Mouse (Mus musculus) liver, embryonic 12.5 days (tissue): ENCODE measurements around the gene Dab1. TPM values are rescaled to one million over a fixed set of nuclear protein-coding genes. Genes with fewer than 3 reads are reported as not detected.

Experiments used
- ATAC-seq: fragments of 200-750 bp; cut with Nextera tagmentation; 2 replicates; pipeline ENCODE4 v1.8.0; 2017; ENCODE audit warnings: moderate number of reproducible peaks, mild to moderate bottlenecking, moderate library complexity
- H3K27ac ChIP-seq: fragments of 300-500 bp; sonication (generic); 2 replicates; pipeline ENCODE4 v1.5.1; 2016; ENCODE audit warnings: mild to moderate bottlenecking
- H3K27me3 ChIP-seq: fragments of 300-500 bp; sonication (generic); replicated peaks from 2 replicates; pipeline ENCODE4 v1.6.1; 2016; ENCODE audit warnings: mild to moderate bottlenecking, moderate library complexity
- H3K36me3 ChIP-seq: fragments of 300-500 bp; sonication (generic); 2 replicates; pipeline ENCODE4 v1.6.1; 2016; ENCODE audit warnings: mild to moderate bottlenecking, moderate library complexity
- H3K4me1 ChIP-seq: fragments of 300-500 bp; sonication (generic); 2 replicates; pipeline ENCODE4 v1.6.1; 2016
- H3K4me2 ChIP-seq: fragments of 300-500 bp; sonication (generic); 2 replicates; pipeline ENCODE4 v1.6.1; 2016; ENCODE audit warnings: mild to moderate bottlenecking, moderate library complexity
- H3K4me3 ChIP-seq: fragments of 300-500 bp; sonication (generic); 2 replicates; pipeline ENCODE4 v1.5.1; 2016; ENCODE audit warnings: mild to moderate bottlenecking, moderate library complexity
- H3K9ac ChIP-seq: fragments of 300-500 bp; sonication (generic); 2 replicates; pipeline ENCODE4 v1.6.1; 2016; ENCODE audit warnings: mild to moderate bottlenecking, moderate library complexity
- H3K9me3 ChIP-seq: fragments of 300-500 bp; sonication (generic); replicated peaks from 2 replicates; pipeline ENCODE4 v1.6.1; 2016; ENCODE audit warnings: mild to moderate bottlenecking, moderate library complexity
- WGBS: fragments of 180-500 bp; shearing (Covaris S2); methylation state at CpG from one replicate; pipeline ENCODE4 v1.1.7; 2016; ENCODE audit not compliant: insufficient replicate concordance; 5-methylcytosine and 5-hydroxymethylcytosine counted together
- polyA plus RNA-seq: library from polyadenylated mRNA; unstranded; fragments of >200 nt; fragmentation: Nextera tagmentation; extraction: Ambion mirVana; gene quantifications from 2 replicates; pipeline ENCODE4 v1.2.1, GENCODE M21; 2016

Dab1 gene
- polyA plus RNA-seq, 1 experiment from 2014 or later: 0.45 TPM

- Histone ChIP-seq H3K27ac (no peak overlapping the region), H3K9me3 (no peaks in the 10 kb centered on the region), H3K36me3 (no peaks in the 10 kb centered on the region), H3K4me1 (no peaks in the 10 kb centered on the region), H3K9ac (no peak overlapping the region), H3K4me3 (no peak overlapping the region), H3K4me2 (no peak overlapping the region), H3K27me3 (no peaks in the 10 kb centered on the region)
- WGBS: 58% methylated on average over 3 of the region's 3 CpGs
- no peak for ATAC-seq
Measured at GRCm38 (mm10) chr4:104455760-104456159, 836.6 kb downstream of the Dab1 start.

- Histone ChIP-seq H3K4me2 (no peak overlapping the region), H3K4me3 (no peak overlapping the region), H3K27ac (no peak overlapping the region), H3K4me1 (no peaks in the 10 kb centered on the region), H3K9ac (no peak overlapping the region), H3K27me3 (no peaks in the 10 kb centered on the region), H3K36me3 (no peaks in the 10 kb centered on the region), H3K9me3 (no peaks in the 10 kb centered on the region)
- ATAC-seq: no peak
- WGBS: 66% methylated on average over 7 of the region's 7 CpGs
Measured at GRCm38 (mm10) chr4:104456173-104456873, 837.2 kb downstream of the Dab1 start.

- 56% methylated on average over 5 of the region's 5 CpGs for WGBS
- no peak overlapping the region for H3K9ac ChIP-seq
- no peaks in the 10 kb centered on the region for H3K36me3 ChIP-seq
Measured at GRCm38 (mm10) chr4:104458726-104459125, 839.6 kb downstream of the Dab1 start.

DNA sequence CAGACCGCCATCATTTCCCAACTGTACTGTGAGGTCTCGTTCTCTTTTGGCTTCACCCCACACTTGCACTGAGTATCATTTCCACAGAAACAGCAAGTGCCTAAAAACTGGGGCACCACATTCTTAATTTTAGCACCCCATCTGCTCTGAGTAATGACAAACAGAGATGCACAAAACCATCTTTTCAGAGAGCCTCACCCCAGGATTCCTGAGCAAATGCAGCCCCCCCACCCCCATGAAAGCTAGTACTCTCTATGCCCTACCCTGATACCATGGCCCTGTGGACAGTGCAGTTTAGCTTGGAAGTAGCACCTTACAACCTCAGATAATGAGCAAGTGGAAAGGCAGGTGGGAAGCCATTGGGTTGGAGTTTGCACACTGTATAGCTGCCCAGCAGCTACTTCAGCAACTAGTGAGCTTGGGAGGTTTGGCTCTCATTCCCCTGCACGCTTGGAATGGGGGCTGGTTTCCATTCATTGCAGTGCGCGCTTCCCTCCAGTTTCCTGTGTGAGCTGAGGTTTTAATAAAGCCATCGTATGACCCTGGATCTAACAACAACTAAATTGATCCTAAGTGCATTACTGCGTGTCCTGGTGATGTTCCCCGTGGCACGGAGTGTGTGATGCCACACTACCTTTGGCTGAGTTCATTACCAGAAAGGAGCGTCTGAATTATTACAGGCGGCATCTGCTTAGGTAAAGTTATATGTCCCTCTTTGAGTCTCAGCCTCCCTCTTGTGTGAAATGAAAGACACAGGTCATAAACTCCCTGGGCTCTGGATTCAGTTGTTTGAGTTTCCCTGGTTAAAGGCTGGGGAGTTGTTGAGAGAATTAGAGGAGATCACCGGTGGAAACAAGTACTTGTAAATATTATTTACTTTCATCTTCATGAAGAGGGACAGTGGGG, 842.2 kb downstream of the Dab1 start:
- no peaks in the 10 kb centered on the region for H3K36me3 ChIP-seq
- no peak overlapping the region for H3K27ac ChIP-seq
- H3K4me3 ChIP-seq: no peak overlapping the region
- no peak overlapping the region for H3K9ac ChIP-seq
- H3K4me1 ChIP-seq: no peaks in the 10 kb centered on the region
- H3K9me3 ChIP-seq: no peaks in the 10 kb centered on the region
- ATAC-seq: no peak
- no peaks in the 10 kb centered on the region for H3K27me3 ChIP-seq
- H3K4me2 ChIP-seq: no peak overlapping the region
- whole genome bisulfite sequencing: 78% methylated on average over 12 of the region's 12 CpGs

More at GRCm38 (mm10) chr4:104458726-104459125, 839.6 kb downstream of the Dab1 start:
- H3K9me3 ChIP-seq: no peaks in the 10 kb centered on the region
- ATAC-seq: no peak
- no peak overlapping the region for H3K4me2 ChIP-seq
- H3K4me3 ChIP-seq: no peak overlapping the region
- no peaks in the 10 kb centered on the region for H3K27me3 ChIP-seq
- H3K4me1 ChIP-seq: no peaks in the 10 kb centered on the region
- no peak overlapping the region for H3K27ac ChIP-seq

DNA sequence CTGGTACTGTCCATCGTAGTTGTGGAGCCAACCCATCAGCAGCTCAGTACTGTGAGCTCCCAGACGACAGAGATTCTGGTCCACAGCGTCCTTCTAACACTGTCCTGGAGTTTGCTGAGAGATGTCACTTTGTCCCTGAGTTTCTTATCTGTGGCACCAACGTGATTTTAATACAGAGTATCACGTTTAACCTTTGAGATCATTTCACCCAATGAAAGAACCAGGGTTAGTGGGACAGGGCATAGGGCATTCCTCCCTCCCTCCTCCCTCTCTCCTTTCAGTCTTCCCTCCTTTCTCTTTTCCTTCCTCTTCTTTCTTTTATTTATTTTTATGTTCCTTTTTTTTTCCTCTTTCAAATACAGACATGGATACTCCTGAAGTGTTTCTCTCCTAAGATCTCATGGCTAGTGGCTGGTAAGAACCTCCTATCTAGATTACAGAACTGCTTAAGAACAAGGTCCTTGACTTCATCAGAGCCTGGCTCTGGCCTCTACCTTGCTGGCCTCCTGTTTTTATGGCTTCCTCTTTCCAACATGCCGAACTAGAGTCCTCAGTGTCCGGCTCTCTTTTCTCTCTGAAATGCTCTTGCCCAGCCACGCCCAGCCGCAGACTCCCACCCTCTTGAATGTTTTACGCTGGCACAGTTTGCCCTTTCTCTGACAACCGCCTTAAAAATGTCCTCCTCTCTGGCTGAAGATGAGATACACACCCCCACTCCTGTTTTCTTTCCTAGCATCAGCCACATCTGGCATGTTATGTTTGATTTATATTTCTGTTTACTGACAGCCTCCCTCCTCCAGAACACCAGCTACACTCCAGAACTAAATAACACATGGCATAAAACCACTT, 844.0 kb downstream of the Dab1 start:
- no peak overlapping the region for H3K4me3 ChIP-seq
- H3K27ac ChIP-seq: no peak overlapping the region
- ATAC-seq: no peak
- no peaks in the 10 kb centered on the region for H3K36me3 ChIP-seq
- H3K9ac ChIP-seq: no peak overlapping the region
- no peak overlapping the region for H3K4me2 ChIP-seq
- no peaks in the 10 kb centered on the region for H3K27me3 ChIP-seq
- 64% methylated on average over 11 of the region's 11 CpGs for WGBS
- H3K9me3 ChIP-seq: no peaks in the 10 kb centered on the region
- no peaks in the 10 kb centered on the region for H3K4me1 ChIP-seq

DNA sequence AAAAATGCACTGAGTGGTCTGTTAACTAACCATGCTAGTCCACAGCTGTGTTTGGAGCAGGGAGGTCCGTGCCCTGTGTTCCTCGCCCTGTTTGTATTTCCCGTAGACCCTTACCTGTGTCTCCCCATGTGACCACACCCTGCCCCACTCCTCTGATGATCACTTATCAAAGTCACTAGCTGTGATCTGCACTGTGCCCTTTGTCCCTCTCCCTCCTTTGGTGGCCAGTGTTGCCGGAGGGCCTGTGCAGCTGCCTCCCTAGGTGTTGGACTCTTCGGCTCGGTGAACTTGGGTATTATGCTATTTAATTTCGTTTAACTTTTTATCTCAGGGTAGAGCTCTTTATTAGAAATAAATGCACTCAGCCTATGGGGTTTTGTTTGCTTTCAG, 844.6 kb downstream of the Dab1 start:
- H3K36me3 ChIP-seq: no peaks in the 10 kb centered on the region
- H3K27me3 ChIP-seq: no peaks in the 10 kb centered on the region
- no peak overlapping the region for H3K9ac ChIP-seq
- H3K4me2 ChIP-seq: no peak overlapping the region
- H3K27ac ChIP-seq: no peak overlapping the region
- no peaks in the 10 kb centered on the region for H3K9me3 ChIP-seq
- WGBS: 77% methylated on average over 7 of the region's 7 CpGs
- ATAC-seq: no peak
- H3K4me3 ChIP-seq: no peak overlapping the region
- no peaks in the 10 kb centered on the region for H3K4me1 ChIP-seq

- Histone ChIP-seq H3K9ac (no peak overlapping the region), H3K27ac (no peak overlapping the region), H3K4me2 (no peak overlapping the region), H3K36me3 (no peaks in the 10 kb centered on the region), H3K4me1 (no peaks in the 10 kb centered on the region), H3K4me3 (no peak overlapping the region), H3K27me3 (no peaks in the 10 kb centered on the region), H3K9me3 (no peaks in the 10 kb centered on the region)
- no peak for ATAC-seq
- 55% methylated on average over 1 of the region's 1 CpGs for WGBS
Measured at GRCm38 (mm10) chr4:104465594-104465993, 846.4 kb downstream of the Dab1 start.

DNA sequence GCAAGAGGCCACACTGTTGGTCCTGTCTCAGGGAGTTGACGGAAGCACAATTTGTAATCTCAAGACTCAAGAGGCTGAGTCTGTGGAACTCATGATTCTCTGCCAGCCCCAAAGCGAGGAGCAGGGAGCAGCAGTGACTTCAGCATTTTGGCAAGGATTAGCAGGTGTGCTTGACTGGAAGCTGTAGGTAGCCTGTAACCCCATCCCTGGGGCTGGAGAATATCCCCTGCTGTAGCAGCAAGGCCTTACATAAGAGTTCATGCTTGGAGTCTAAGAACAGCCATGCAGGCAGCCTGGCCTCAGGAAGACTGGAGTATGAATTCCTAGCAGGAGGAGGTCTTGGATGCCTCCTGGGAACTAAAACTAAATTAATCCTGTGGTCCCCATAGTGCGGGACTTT, 849.5 kb downstream of the Dab1 start:
- Histone ChIP-seq H3K9me3 (no peaks in the 10 kb centered on the region), H3K27me3 (no peaks in the 10 kb centered on the region), H3K27ac (no peak overlapping the region), H3K4me2 (no peak overlapping the region), H3K36me3 (no peaks in the 10 kb centered on the region), H3K9ac (no peak overlapping the region), H3K4me1 (no peaks in the 10 kb centered on the region), H3K4me3 (no peak overlapping the region)
- no peak for ATAC-seq
- 55% methylated on average over 3 of the region's 3 CpGs for WGBS

DNA sequence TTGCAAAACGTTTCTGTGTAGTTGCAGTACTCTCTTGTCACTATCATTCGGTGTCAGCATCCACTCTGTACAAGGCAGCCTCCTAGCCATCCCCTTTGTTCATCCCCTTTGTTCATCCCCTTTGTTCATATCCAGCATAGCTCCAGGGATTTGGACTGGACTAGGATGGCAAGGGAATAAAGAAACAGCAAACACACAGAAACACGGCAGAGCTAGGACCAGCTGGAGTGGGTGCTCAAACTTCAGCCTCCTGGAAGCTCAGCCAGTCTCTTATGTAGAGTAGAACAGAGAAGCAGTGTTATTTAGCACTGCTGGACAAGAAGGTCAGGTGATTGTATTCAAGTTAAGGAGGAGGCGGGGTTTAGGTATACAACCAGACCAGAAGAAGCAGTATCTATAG, 853.8 kb downstream of the Dab1 start:
- Histone ChIP-seq H3K27ac (no peak overlapping the region), H3K4me3 (no peak overlapping the region), H3K9me3 (no peaks in the 10 kb centered on the region), H3K4me1 (no peaks in the 10 kb centered on the region), H3K4me2 (no peak overlapping the region), H3K9ac (no peak overlapping the region), H3K36me3 (no peaks in the 10 kb centered on the region), H3K27me3 (no peaks in the 10 kb centered on the region)
- 62% methylated on average over 4 of the region's 4 CpGs for WGBS
- no peak for ATAC-seq

DNA sequence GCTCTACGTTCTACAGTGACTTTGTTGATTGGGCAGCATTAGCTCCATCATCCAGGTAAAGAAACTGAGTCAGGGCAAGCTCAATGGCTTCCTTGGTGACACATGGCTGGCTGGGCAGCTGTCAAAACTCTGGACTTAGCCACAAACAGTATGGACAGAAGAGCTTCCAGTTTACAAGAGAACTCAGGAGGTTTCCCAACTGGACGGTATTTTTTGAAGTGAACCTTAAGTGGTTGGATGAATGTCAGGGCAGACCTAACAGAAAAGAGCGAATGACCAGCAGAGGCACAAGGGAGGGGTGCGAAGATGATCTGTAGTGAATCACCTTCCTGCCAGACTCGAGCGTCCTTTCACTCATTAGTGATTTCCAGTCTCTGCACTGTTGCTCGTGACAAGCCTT, 857.7 kb downstream of the Dab1 start:
- WGBS: 65% methylated on average over 7 of the region's 7 CpGs
- Histone ChIP-seq H3K27ac (no peak overlapping the region), H3K36me3 (no peaks in the 10 kb centered on the region), H3K9me3 (no peaks in the 10 kb centered on the region), H3K27me3 (no peaks in the 10 kb centered on the region), H3K4me3 (no peak overlapping the region), H3K4me1 (no peaks in the 10 kb centered on the region), H3K4me2 (no peak overlapping the region), H3K9ac (no peak overlapping the region)
- no peak for ATAC-seq

DNA sequence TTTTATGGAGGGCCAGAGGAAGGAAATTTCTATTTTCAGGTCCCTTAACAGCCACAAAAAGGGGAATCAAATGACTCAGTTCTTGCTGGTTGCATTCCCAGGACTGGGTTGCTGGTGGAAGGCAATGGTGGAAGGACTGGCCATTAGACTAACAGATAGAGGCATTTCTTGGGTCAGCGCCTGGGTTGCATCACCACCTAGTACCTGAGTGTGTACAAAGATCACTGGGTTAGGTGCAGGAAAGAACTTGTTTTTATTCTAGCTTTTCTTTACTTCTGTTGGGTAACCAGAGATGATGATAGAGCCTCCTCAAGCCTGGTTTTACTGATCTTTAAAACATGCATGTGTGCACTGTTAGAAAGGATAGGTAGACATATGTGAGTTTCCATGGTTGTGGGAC, 864.8 kb downstream of the Dab1 start:
- H3K4me2 ChIP-seq: no peak overlapping the region
- H3K27ac ChIP-seq: no peak overlapping the region
- H3K9ac ChIP-seq: no peak overlapping the region
- H3K9me3 ChIP-seq: no peaks in the 10 kb centered on the region
- no peaks in the 10 kb centered on the region for H3K36me3 ChIP-seq
- 50% methylated on average over 1 of the region's 1 CpGs for WGBS
- no peaks in the 10 kb centered on the region for H3K27me3 ChIP-seq
- ATAC-seq: no peak
- no peak overlapping the region for H3K4me3 ChIP-seq
- no peaks in the 10 kb centered on the region for H3K4me1 ChIP-seq

- no peak overlapping the region for H3K4me2 ChIP-seq
- H3K4me1 ChIP-seq: no peaks in the 10 kb centered on the region
- H3K9me3 ChIP-seq: no peaks in the 10 kb centered on the region
- H3K27ac ChIP-seq: no peak overlapping the region
- no peak overlapping the region for H3K9ac ChIP-seq
- WGBS: 74% methylated on average over 1 of the region's 1 CpGs
- no peaks in the 10 kb centered on the region for H3K27me3 ChIP-seq
- H3K4me3 ChIP-seq: no peak overlapping the region
- no peak for ATAC-seq
- no peaks in the 10 kb centered on the region for H3K36me3 ChIP-seq
Measured at GRCm38 (mm10) chr4:104497221-104497620, 878.1 kb downstream of the Dab1 start.
